ENCODE assay signal across 7 mouse cellular contexts in genomic region chr9:21614864-21615616, GRCm38 (mm10). TPM values are rescaled to one million over a fixed set of nuclear protein-coding genes. Genes with fewer than 3 reads are reported as not detected.
A peak's percentile ranks its signal among the peaks of the same experiment; 100 is the strongest.
DNase-seq lines count a peak whose midpoint lies in the region; ATAC-seq lines count a peak whose summit lies in the region.

No protein-coding gene starts in this region.

- ATAC-seq in megakaryocyte, adult 5-6 weeks (ENCODE audit: poor library complexity, severe bottlenecking), result no peak
- ATAC-seq in embryonic facial prominence, embryonic 14.5 days (ENCODE audit: low read depth), result no peak
- no peak for ATAC-seq in limb, embryonic 11.5 days (ENCODE audit: insufficient number of reproducible peaks, low FRiP score, low TSS enrichment, low read depth)
- no peak for ATAC-seq in stomach, embryonic 14.5 days (ENCODE audit: insufficient number of reproducible peaks, insufficient read depth, low FRiP score, low read depth)

- 76% methylated on average over 15 of the region's 15 CpGs for WGBS in embryonic facial prominence, embryonic 14.5 days
- WGBS in limb, embryonic 11.5 days, result 75% methylated on average over 15 of the region's 15 CpGs
- WGBS in stomach, embryonic 14.5 days, result 74% methylated on average over 15 of the region's 15 CpGs

- peak overlapping the region; percentile 65 for H3K9ac ChIP-seq in embryonic facial prominence, embryonic 14.5 days (ENCODE audit: low read depth, low read length)
- H3K9ac ChIP-seq in limb, embryonic 11.5 days (ENCODE audit: low read length), result peak overlapping the region; percentile 81
- peak overlapping the region; percentile 52 for H3K9ac ChIP-seq in stomach, embryonic 14.5 days (replicated peaks; ENCODE audit: low read depth, low read length)

- H3K27me3 ChIP-seq in megakaryocyte, embryonic 14.5 days (replicated peaks), result no peaks in the 10 kb centered on the region
- no peaks in the 10 kb centered on the region for H3K27me3 ChIP-seq in embryonic facial prominence, embryonic 14.5 days (replicated peaks; ENCODE audit: control insufficient read depth, insufficient read depth, low read length)
- no peaks in the 10 kb centered on the region for H3K27me3 ChIP-seq in limb, embryonic 11.5 days (ENCODE audit: control insufficient read depth, insufficient read depth, low read length)
- H3K27me3 ChIP-seq in stomach, embryonic 14.5 days (ENCODE audit: control insufficient read depth, insufficient read depth, low read length), result no peaks in the 10 kb centered on the region

- H3K36me3 ChIP-seq in megakaryocyte, embryonic 14.5 days (replicated peaks; ENCODE audit: low read length), result peaks cover 7% of the 10 kb centered on the region
- 0 out of 2 replicates have a peak, but pooled peaks cover 11% of the 10 kb centered on the region for H3K36me3 ChIP-seq in embryonic facial prominence, embryonic 14.5 days (ENCODE audit: control insufficient read depth, insufficient read depth, low read length)
- no peaks in the 10 kb centered on the region for H3K36me3 ChIP-seq in limb, embryonic 11.5 days (ENCODE audit: control insufficient read depth, insufficient read depth, low read length)
- H3K36me3 ChIP-seq in stomach, embryonic 14.5 days (ENCODE audit: control insufficient read depth, insufficient read depth, low read length), result no peaks in the 10 kb centered on the region

- H3K9me3 ChIP-seq in megakaryocyte, embryonic 14.5 days, result no peaks in the 10 kb centered on the region
- no peaks in the 10 kb centered on the region for H3K9me3 ChIP-seq in embryonic facial prominence, embryonic 14.5 days (ENCODE audit: control insufficient read depth, low read length)
- no peaks in the 10 kb centered on the region for H3K9me3 ChIP-seq in limb, embryonic 11.5 days (ENCODE audit: control insufficient read depth, low read length)
- H3K9me3 ChIP-seq in stomach, embryonic 14.5 days (ENCODE audit: control insufficient read depth, low read depth, low read length), result no peaks in the 10 kb centered on the region

- no peak for DNase-seq in embryonic facial prominence, embryonic 14.5 days (ENCODE audit: low spot score)
- DNase-seq in limb, embryonic 11.5 days (ENCODE audit: low spot score), result no peak
- DNase-seq in layer of hippocampus, adult 8-10 months (ENCODE audit: low spot score in 2 of 2), result no peak
- no peak for DNase-seq in cerebellum, adult 9-10 months

- H3K4me2 ChIP-seq in embryonic facial prominence, embryonic 14.5 days (ENCODE audit: low read depth, low read length), result peak overlapping the region; percentile 53
- peak overlapping the region; percentile 67 for H3K4me2 ChIP-seq in limb, embryonic 11.5 days (ENCODE audit: low read depth, severe bottlenecking)
- H3K4me2 ChIP-seq in stomach, embryonic 14.5 days (replicated peaks; ENCODE audit: low read depth, low read length), result peak overlapping the region; percentile 55

- H3K4me1 ChIP-seq in megakaryocyte, embryonic 14.5 days, result peaks cover 54% of the 10 kb centered on the region
- H3K4me1 ChIP-seq in embryonic facial prominence, embryonic 14.5 days (ENCODE audit: control insufficient read depth, insufficient read depth, low read length), result peaks cover 18% of the 10 kb centered on the region; the same call in 1 of the 2 replicates
- no peaks in the 10 kb centered on the region for H3K4me1 ChIP-seq in limb, embryonic 11.5 days (ENCODE audit: control insufficient read depth, insufficient read depth, low read length)
- H3K4me1 ChIP-seq in stomach, embryonic 14.5 days (ENCODE audit: control insufficient read depth, insufficient read depth, low read length), result 0 out of 2 replicates have a peak, but pooled peaks cover 3% of the 10 kb centered on the region

- peak overlapping the region; percentile 93 for H3K4me3 ChIP-seq in megakaryocyte, embryonic 14.5 days (replicated peaks)
- peak overlapping the region; percentile 84 for H3K4me3 ChIP-seq in embryonic facial prominence, embryonic 14.5 days (ENCODE audit: low read depth, low read length)
- peak overlapping the region; percentile 74 for H3K4me3 ChIP-seq in limb, embryonic 11.5 days (ENCODE audit: low read depth, low read length)
- peak overlapping the region; percentile 65 for H3K4me3 ChIP-seq in stomach, embryonic 14.5 days (ENCODE audit: low read depth, low read length)

- H3K27ac ChIP-seq in embryonic facial prominence, embryonic 14.5 days (replicated peaks; ENCODE audit: low read depth, low read length), result peak overlapping the region; percentile 88
- peak overlapping the region; percentile 91 for H3K27ac ChIP-seq in limb, embryonic 11.5 days (replicated peaks; ENCODE audit: low read depth, low read length)
- H3K27ac ChIP-seq in stomach, embryonic 14.5 days (ENCODE audit: low read length), result peak overlapping the region; percentile 99

RNA-seq across cellular contexts. Expression of gene Smarca4, which starts 0.9 kb away (rescaled TPM):
- polyA plus RNA-seq in megakaryocyte, embryonic 14.5 days (2012; ENCODE audit: insufficient read depth, low replicate concordance), result 87.8 and 89.2 TPM in 2 replicates
- total RNA-seq in megakaryocyte, adult 5-6 weeks (2015), result 41.7 and 43.5 TPM in 2 replicates
- 46.0 and 56.5 TPM in 2 replicates for total RNA-seq in megakaryocyte, adult 5-6 weeks (2017)
- 70.9 and 82.0 TPM in 2 replicates for polyA plus RNA-seq in embryonic facial prominence, embryonic 14.5 days (2014; fragmentation: Nextera tagmentation; extraction: Ambion mirVana)
- polyA plus RNA-seq in limb, embryonic 11.5 days (2014; fragmentation: Nextera tagmentation; extraction: Ambion mirVana), result 143 and 155 TPM in 2 replicates
- polyA plus RNA-seq in stomach, embryonic 14.5 days (2014; fragmentation: Nextera tagmentation; extraction: Ambion mirVana), result 91.8 and 95.0 TPM in 2 replicates
- 100 to 1,000 TPM in 3 of 4 experiments, 10 to 100 TPM in 1; 96.5 to 108 (median 103) TPM for total RNA-seq in layer of hippocampus, adult 8-10 months (2022)

RNA-seq across cellular contexts. Expression of gene Yipf2, which starts 22.4 kb away (rescaled TPM):
- 3.6 and 8.0 TPM in 2 replicates for polyA plus RNA-seq in megakaryocyte, embryonic 14.5 days (2012; ENCODE audit: insufficient read depth, low replicate concordance)
- total RNA-seq in megakaryocyte, adult 5-6 weeks (2015), result 5.2 and 5.4 TPM in 2 replicates
- 5.9 and 8.7 TPM in 2 replicates for total RNA-seq in megakaryocyte, adult 5-6 weeks (2017)
- polyA plus RNA-seq in embryonic facial prominence, embryonic 14.5 days (2014; fragmentation: Nextera tagmentation; extraction: Ambion mirVana), result 16.0 and 18.2 TPM in 2 replicates
- 14.0 and 18.0 TPM in 2 replicates for polyA plus RNA-seq in limb, embryonic 11.5 days (2014; fragmentation: Nextera tagmentation; extraction: Ambion mirVana)
- polyA plus RNA-seq in stomach, embryonic 14.5 days (2014; fragmentation: Nextera tagmentation; extraction: Ambion mirVana), result 26.9 and 27.5 TPM in 2 replicates
- 10 to 100 TPM; 19.7 to 21.4 (median 20.6) TPM for total RNA-seq in layer of hippocampus, adult 8-10 months (2022)

RNA-seq across cellular contexts. Expression of gene Timm29, which starts 22.5 kb away (rescaled TPM):
- 4.0 and 8.8 TPM in 2 replicates for polyA plus RNA-seq in megakaryocyte, embryonic 14.5 days (2012; ENCODE audit: insufficient read depth, low replicate concordance)
- 20.5 and 22.2 TPM in 2 replicates for total RNA-seq in megakaryocyte, adult 5-6 weeks (2015)
- total RNA-seq in megakaryocyte, adult 5-6 weeks (2017), result 21.3 and 22.3 TPM in 2 replicates
- polyA plus RNA-seq in embryonic facial prominence, embryonic 14.5 days (2014; fragmentation: Nextera tagmentation; extraction: Ambion mirVana), result 41.5 and 42.3 TPM in 2 replicates
- 44.1 and 44.9 TPM in 2 replicates for polyA plus RNA-seq in limb, embryonic 11.5 days (2014; fragmentation: Nextera tagmentation; extraction: Ambion mirVana)
- polyA plus RNA-seq in stomach, embryonic 14.5 days (2014; fragmentation: Nextera tagmentation; extraction: Ambion mirVana), result 29.4 and 33.4 TPM in 2 replicates
- total RNA-seq in layer of hippocampus, adult 8-10 months (2022), result 10 to 100 TPM; 51.6 to 64.9 (median 58.0) TPM
